Mouse (Mus musculus): ENCODE results near the gene Irf1. TPM values are rescaled to one million over a fixed set of nuclear protein-coding genes. Genes with fewer than 3 reads are reported as not detected.
"Not testable (repeated sequence)": the region's sequence is repeated elsewhere in the genome, so short reads cannot be mapped to it uniquely, and the experiment has no call there.

Gene Irf1
- polyA plus RNA-seq, 1 experiment from 2014 or later = 14.0 TPM

DNA sequence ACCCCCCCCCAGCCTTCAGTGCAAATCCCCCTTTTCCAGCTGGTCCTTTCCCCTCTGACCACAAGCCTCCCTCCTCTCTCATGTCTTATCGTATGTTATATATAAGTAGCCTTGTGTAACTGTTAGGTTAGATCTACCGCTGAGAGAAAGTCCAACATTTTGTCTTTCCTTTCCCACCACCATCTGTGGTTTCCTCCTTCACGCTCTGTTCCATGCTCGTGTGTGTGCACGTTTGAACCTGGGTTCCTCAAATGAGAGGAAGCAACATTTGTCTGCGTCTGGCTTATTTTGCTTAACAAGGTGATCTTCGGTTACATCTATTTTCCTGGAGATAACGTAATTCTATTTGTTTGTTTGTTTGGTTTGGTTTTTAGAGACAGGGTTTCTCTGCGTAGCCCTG lies 21.8 kb upstream of the Irf1 start:
- TF ChIP-seq CTCF (IDR thresholded peaks at IDR 0.05; ENCODE audit: low read depth) = no peak
- no peak for DNase-seq (ENCODE audit: low spot score)
- H3K4me1 ChIP-seq (replicated peaks; ENCODE audit: insufficient read depth, low read length) = no peaks in the 10 kb centered on the region
- no peak overlapping the region for H3K4me3 ChIP-seq (replicated peaks; ENCODE audit: low read depth, low read length)
- H3K27ac ChIP-seq = no peak overlapping the region
- WGBS = 88% methylated on average over 9 of the region's 9 CpGs
- no peak overlapping the region for H3K4me2 ChIP-seq (ENCODE audit: low read length)
- H3K9me3 ChIP-seq (replicated peaks; ENCODE audit: low read length) = no peaks in the 10 kb centered on the region
- no peaks in the 10 kb centered on the region for H3K36me3 ChIP-seq (ENCODE audit: insufficient read depth, low read length)
- no peak for ATAC-seq (replicated peaks; ENCODE audit: low FRiP score, low read depth)
- no peaks in the 10 kb centered on the region for H3K27me3 ChIP-seq (ENCODE audit: insufficient read depth, low read length)
- H3K9ac ChIP-seq (ENCODE audit: low read depth, low read length) = no peak overlapping the region

DNA sequence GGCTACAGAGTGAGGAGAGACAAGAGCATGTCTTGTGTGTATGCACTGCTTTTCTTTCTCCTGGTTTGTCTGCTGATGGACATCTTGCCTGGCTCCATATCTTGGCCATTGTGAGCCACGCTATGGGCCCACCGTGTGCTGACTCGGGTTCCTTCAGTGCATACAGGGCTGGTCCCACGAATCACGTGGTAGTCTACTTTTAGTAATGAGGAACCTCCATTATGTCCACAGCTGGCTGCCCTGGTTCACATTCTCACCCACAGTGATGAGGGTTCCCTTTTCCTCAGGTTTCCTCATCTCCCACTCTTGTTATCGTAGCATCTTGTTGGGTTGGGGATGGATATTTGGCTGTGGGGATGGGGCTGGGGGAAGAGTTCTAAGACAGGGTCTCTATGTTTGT lies 21.2 kb upstream of the Irf1 start:
- DNase-seq (ENCODE audit: low spot score) (no peak), ATAC-seq (replicated peaks; ENCODE audit: low FRiP score, low read depth) (no peak)
- Histone ChIP-seq H3K27me3 (ENCODE audit: insufficient read depth, low read length) (no peaks in the 10 kb centered on the region), H3K9ac (ENCODE audit: low read depth, low read length) (no peak overlapping the region), H3K36me3 (ENCODE audit: insufficient read depth, low read length) (no peaks in the 10 kb centered on the region), H3K4me2 (ENCODE audit: low read length) (no peak overlapping the region), H3K4me3 (replicated peaks; ENCODE audit: low read depth, low read length) (no peak overlapping the region), H3K4me1 (replicated peaks; ENCODE audit: insufficient read depth, low read length) (no peaks in the 10 kb centered on the region), H3K27ac (no peak overlapping the region), H3K9me3 (replicated peaks; ENCODE audit: low read length) (no peaks in the 10 kb centered on the region)
- 92% methylated on average over 6 of the region's 6 CpGs for WGBS
- TF ChIP-seq CTCF (IDR thresholded peaks at IDR 0.05; ENCODE audit: low read depth) = no peak

DNA sequence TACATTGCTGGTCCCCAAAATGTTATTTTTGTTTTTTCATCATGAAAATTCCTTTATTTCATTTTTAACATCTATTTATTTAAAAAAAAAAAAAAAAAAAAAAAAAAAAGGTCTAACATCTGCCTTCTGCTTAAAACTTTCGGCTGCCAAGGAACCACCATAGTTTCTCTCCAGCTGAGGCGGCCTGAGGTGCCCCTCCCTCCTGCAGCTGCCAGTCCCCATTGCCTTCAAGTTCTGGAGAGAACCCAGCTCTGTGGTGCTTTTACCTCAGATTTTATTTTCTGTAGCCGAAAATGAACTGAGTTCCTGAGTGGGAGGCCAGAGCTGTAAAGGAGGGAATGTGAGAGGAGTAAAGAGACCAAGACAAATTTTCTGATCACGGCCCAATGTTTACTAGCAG lies 20.5 kb upstream of the Irf1 start:
- Histone ChIP-seq H3K36me3 (ENCODE audit: insufficient read depth, low read length) (no peaks in the 10 kb centered on the region), H3K9ac (ENCODE audit: low read depth, low read length) (no peak overlapping the region), H3K4me1 (replicated peaks; ENCODE audit: insufficient read depth, low read length) (no peaks in the 10 kb centered on the region), H3K27me3 (ENCODE audit: insufficient read depth, low read length) (no peaks in the 10 kb centered on the region), H3K27ac (no peak overlapping the region), H3K4me3 (replicated peaks; ENCODE audit: low read depth, low read length) (no peak overlapping the region), H3K4me2 (ENCODE audit: low read length) (no peak overlapping the region), H3K9me3 (replicated peaks; ENCODE audit: low read length) (no peaks in the 10 kb centered on the region)
- DNase-seq (ENCODE audit: low spot score) = no peak
- no peak for ATAC-seq (replicated peaks; ENCODE audit: low FRiP score, low read depth)
- no peak for TF ChIP-seq CTCF (IDR thresholded peaks at IDR 0.05; ENCODE audit: low read depth)
- 59% methylated on average over 4 of the region's 4 CpGs for WGBS

DNA sequence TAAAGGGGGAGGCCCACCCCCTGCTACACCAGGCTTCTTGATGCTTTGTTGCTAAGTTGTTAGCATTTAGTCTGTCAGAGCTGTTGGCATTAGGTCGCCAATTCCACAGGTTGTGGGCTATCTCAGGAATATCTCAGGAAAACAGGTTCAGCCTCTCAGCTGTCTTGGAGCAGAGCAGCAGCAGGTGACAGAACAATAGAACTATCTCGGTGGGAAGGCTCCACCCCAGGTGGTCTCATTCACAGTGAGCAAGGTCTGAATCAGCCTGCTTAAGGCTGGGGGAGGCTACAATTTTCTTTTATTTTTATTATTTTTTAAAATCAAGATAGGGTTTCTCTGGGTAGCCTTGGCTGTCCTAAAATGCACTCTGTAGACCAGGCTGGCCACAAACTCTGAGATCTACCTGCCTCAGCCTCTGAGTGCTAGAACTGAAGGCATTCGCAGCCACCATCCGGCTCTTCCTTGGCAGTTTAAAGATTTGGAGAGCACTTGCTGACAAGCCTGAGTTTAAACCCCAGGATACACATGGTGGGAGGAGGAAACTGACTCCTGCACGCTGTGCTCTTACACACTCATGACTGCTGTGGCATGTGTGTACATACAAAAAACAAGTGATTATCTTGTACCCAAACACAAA lies 20.0 kb upstream of the Irf1 start:
- no peak for ATAC-seq (replicated peaks; ENCODE audit: low FRiP score, low read depth)
- no peak overlapping the region for H3K4me2 ChIP-seq (ENCODE audit: low read length)
- 53% methylated on average over 5 of the region's 5 CpGs for WGBS
- no peak overlapping the region for H3K9ac ChIP-seq (ENCODE audit: low read depth, low read length)
- no peak overlapping the region for H3K4me3 ChIP-seq (replicated peaks; ENCODE audit: low read depth, low read length)
- no peak overlapping the region for H3K27ac ChIP-seq
- no peaks in the 10 kb centered on the region for H3K36me3 ChIP-seq (ENCODE audit: insufficient read depth, low read length)
- no peaks in the 10 kb centered on the region for H3K4me1 ChIP-seq (replicated peaks; ENCODE audit: insufficient read depth, low read length)
- no peak for TF ChIP-seq CTCF (IDR thresholded peaks at IDR 0.05; ENCODE audit: low read depth)
- no peaks in the 10 kb centered on the region for H3K27me3 ChIP-seq (ENCODE audit: insufficient read depth, low read length)
- H3K9me3 ChIP-seq (replicated peaks; ENCODE audit: low read length) = no peaks in the 10 kb centered on the region
- no peak for DNase-seq (ENCODE audit: low spot score)

DNA sequence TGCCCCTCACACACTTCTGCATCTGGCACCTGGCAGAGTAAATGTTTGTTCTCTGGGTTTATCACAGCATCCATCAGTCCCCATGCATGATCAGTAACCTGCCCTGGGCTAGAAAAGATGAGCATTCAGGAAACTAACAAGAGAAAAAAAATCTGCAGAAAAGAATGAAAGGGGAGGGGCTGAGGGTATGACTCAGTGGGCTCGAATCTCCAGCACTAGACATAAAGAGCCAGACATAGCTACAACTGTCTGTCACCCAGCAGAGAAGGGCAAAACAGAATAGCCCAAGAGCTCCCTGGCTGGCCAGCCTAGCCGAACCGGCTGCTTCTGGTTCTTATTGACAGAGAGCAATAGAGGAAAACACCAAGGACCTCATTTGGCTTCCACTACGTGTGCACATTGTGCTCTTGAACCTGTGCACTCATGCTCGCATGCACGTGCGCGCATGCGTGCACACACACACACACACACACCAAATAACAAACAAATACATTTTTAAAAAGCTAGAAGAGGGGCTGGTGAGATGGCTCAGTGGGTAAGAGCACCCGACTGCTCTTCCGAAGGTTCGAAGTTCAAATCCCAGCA lies 14.7 kb upstream of the Irf1 start:
- Histone ChIP-seq H3K27me3 (ENCODE audit: insufficient read depth, low read length) (no peaks in the 10 kb centered on the region), H3K9ac (ENCODE audit: low read depth, low read length) (no peak overlapping the region), H3K4me3 (replicated peaks; ENCODE audit: low read depth, low read length) (no peak overlapping the region), H3K4me2 (ENCODE audit: low read length) (no peak overlapping the region), H3K9me3 (replicated peaks; ENCODE audit: low read length) (no peaks in the 10 kb centered on the region), H3K4me1 (replicated peaks; ENCODE audit: insufficient read depth, low read length) (peaks cover 14% of the 10 kb centered on the region; the same call in 1 of the 2 replicates), H3K27ac (no peak overlapping the region), H3K36me3 (ENCODE audit: insufficient read depth, low read length) (no peaks in the 10 kb centered on the region)
- no peak for DNase-seq (ENCODE audit: low spot score)
- WGBS = 77% methylated on average over 12 of the region's 12 CpGs
- no peak for TF ChIP-seq CTCF (IDR thresholded peaks at IDR 0.05; ENCODE audit: low read depth)
- ATAC-seq (replicated peaks; ENCODE audit: low FRiP score, low read depth) = no peak

DNA sequence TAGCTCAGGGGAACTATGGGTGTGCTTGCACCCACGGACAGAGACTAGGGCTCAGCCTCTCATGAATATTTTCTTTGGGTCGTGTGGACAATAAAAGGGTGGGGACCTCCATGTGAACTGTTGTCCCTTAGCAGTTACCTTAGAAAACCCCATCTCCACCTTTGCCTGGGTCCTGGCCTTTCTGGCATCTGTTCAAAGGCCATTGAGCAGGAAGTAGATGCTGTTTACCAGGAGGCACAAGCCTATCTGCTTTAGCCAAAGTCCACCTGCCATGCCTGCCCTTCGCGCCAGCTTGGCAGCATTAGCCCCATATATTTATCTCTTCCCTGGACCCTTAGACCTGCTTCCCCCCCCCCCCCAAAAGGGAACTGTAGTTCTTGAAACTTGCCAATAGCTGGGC lies 12.2 kb upstream of the Irf1 start:
- H3K4me2 ChIP-seq (ENCODE audit: low read length) = no peak overlapping the region
- no peak for TF ChIP-seq CTCF (IDR thresholded peaks at IDR 0.05; ENCODE audit: low read depth)
- H3K36me3 ChIP-seq (ENCODE audit: insufficient read depth, low read length) = no peaks in the 10 kb centered on the region
- peaks cover 28% of the 10 kb centered on the region for H3K4me1 ChIP-seq (replicated peaks; ENCODE audit: insufficient read depth, low read length)
- WGBS = 89% methylated on average over 4 of the region's 4 CpGs
- H3K4me3 ChIP-seq (replicated peaks; ENCODE audit: low read depth, low read length) = no peak overlapping the region
- no peaks in the 10 kb centered on the region for H3K27me3 ChIP-seq (ENCODE audit: insufficient read depth, low read length)
- ATAC-seq (replicated peaks; ENCODE audit: low FRiP score, low read depth) = no peak
- no peak for DNase-seq (ENCODE audit: low spot score)
- no peak overlapping the region for H3K9ac ChIP-seq (ENCODE audit: low read depth, low read length)
- no peak overlapping the region for H3K27ac ChIP-seq
- no peaks in the 10 kb centered on the region for H3K9me3 ChIP-seq (replicated peaks; ENCODE audit: low read length)

DNA sequence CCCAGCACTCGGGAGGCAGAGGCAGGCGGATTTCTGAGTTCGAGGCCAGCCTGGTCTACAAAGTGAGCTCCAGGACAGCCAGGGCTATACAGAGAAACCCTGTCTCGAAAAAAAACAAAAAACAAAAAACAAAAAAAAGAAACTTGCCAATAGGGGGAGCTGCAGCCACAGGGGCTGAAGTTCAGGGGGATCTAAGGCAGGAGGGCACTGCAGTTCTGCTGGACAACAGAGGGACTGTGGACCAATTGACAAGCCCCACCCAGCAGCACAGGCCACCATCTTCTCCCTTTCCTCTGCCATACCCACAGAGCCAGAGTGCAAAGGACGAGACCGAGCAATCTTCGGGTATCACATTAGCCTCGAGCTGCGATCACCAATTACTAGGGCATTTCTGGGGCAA lies 11.8 kb upstream of the Irf1 start:
- H3K4me3 ChIP-seq (replicated peaks; ENCODE audit: low read depth, low read length); H3K27me3 ChIP-seq (ENCODE audit: insufficient read depth, low read length); ATAC-seq (replicated peaks; ENCODE audit: low FRiP score, low read depth); H3K9me3 ChIP-seq (replicated peaks; ENCODE audit: low read length); H3K27ac ChIP-seq; H3K9ac ChIP-seq (ENCODE audit: low read depth, low read length); H3K4me2 ChIP-seq (ENCODE audit: low read length); H3K36me3 ChIP-seq (ENCODE audit: insufficient read depth, low read length): not testable (repeated sequence)
- peak; percentile 59; the same call in 1 of the 2 replicates for TF ChIP-seq CTCF (IDR thresholded peaks at IDR 0.05; ENCODE audit: low read depth)
- peaks cover 30% of the 10 kb centered on the region for H3K4me1 ChIP-seq (replicated peaks; ENCODE audit: insufficient read depth, low read length)
- WGBS = 74% methylated on average over 9 of the region's 9 CpGs
- DNase-seq (ENCODE audit: low spot score) = peak; percentile 33

Measured in kidney, postnatal 0 days (tissue).